Mouse (Mus musculus) layer of hippocampus, adult 9-11 months (tissue): ENCODE data around the gene Kcnh3.

Source experiments
- DNase-seq: peaks from one replicate; pipeline ENCODE4 v3.0.0; 2022

Gene Kcnh3

GRCm38 (mm10) chr15:99224208-99224911 lies at the start of gene Kcnh3:
TSS of gene Kcnh3 (plus strand) at chr15:99224861.
- peak; percentile 79 for DNase-seq

GRCm38 (mm10) chr15:99179639-99180038 lies 45.0 kb upstream of the Kcnh3 start:
- DNase-seq, result no peak

GRCm38 (mm10) chr15:99184217-99184914 lies 40.3 kb upstream of the Kcnh3 start:
- DNase-seq, result no peak

- DNase-seq, result no peak
Measured at GRCm38 (mm10) chr15:99194358-99194757, 30.3 kb upstream of the Kcnh3 start.

- DNase-seq, result no peak
Measured at GRCm38 (mm10) chr15:99195043-99195442, 29.6 kb upstream of the Kcnh3 start.

GRCm38 (mm10) chr15:99198761-99199160 lies 25.9 kb upstream of the Kcnh3 start:
- DNase-seq, result no peak

- no peak for DNase-seq
Measured at GRCm38 (mm10) chr15:99205959-99206358, 18.7 kb upstream of the Kcnh3 start.

GRCm38 (mm10) chr15:99213183-99213582 lies 11.5 kb upstream of the Kcnh3 start:
- DNase-seq, result no peak

GRCm38 (mm10) chr15:99214941-99215340 lies 9.7 kb upstream of the Kcnh3 start:
- no peak for DNase-seq

- no peak for DNase-seq
Measured at GRCm38 (mm10) chr15:99215741-99216463, 8.8 kb upstream of the Kcnh3 start.

- DNase-seq, result no peak
Measured at GRCm38 (mm10) chr15:99217630-99218029, 7.0 kb upstream of the Kcnh3 start.

- DNase-seq, result no peak
Measured at GRCm38 (mm10) chr15:99221315-99221952, 3.2 kb upstream of the Kcnh3 start.

GRCm38 (mm10) chr15:99222794-99223584 lies 1.7 kb upstream of the Kcnh3 start:
- no peak for DNase-seq

GRCm38 (mm10) chr15:99223585-99224207 lies 965 bp upstream of the Kcnh3 start:
- DNase-seq, result peak; percentile 60

GRCm38 (mm10) chr15:99225081-99225810 lies 585 bp downstream of the Kcnh3 start:
- DNase-seq, result peak; percentile 88

- DNase-seq, result no peak
Measured at GRCm38 (mm10) chr15:99226090-99226489, 1.4 kb downstream of the Kcnh3 start.

- peak; percentile 65 for DNase-seq
Measured at GRCm38 (mm10) chr15:99231998-99232397, 7.3 kb downstream of the Kcnh3 start.

- no peak for DNase-seq
Measured at GRCm38 (mm10) chr15:99233719-99234118, 9.1 kb downstream of the Kcnh3 start.

- no peak for DNase-seq
Measured at GRCm38 (mm10) chr15:99234326-99235010, 9.8 kb downstream of the Kcnh3 start.

GRCm38 (mm10) chr15:99238006-99238405 lies 13.3 kb downstream of the Kcnh3 start:
- DNase-seq, result no peak

GRCm38 (mm10) chr15:99240129-99240528 lies 15.5 kb downstream of the Kcnh3 start:
- no peak for DNase-seq
